Mouse (Mus musculus) embryonic facial prominence, embryonic 11.5 days (tissue): Measurements from ENCODE around the gene Pnldc1. TPM values are rescaled to one million over a fixed set of nuclear protein-coding genes. Genes with fewer than 3 reads are reported as not detected.
"Not testable (repeated sequence)": the region's sequence is repeated elsewhere in the genome, so short reads cannot be mapped to it uniquely, and the experiment has no call there.

Experiments
- ATAC-seq: fragments of 200-750 bp; cut with Nextera tagmentation; replicated peaks from 2 replicates; pipeline ENCODE4 v1.8.0; 2017; ENCODE audit warnings: low read depth; ENCODE audit not compliant: insufficient number of reproducible peaks, low FRiP score, low TSS enrichment
- DNase-seq: peaks from one replicate; pipeline ENCODE4 v3.0.0-alpha.2; 2015; ENCODE audit warnings: low spot score
- H3K27ac ChIP-seq: fragments of 300-500 bp; sonication (generic); replicated peaks from 2 replicates; pipeline ENCODE4 v1.5.1; 2014; ENCODE audit warnings: mild to moderate bottlenecking, low read depth, low read length, control low read depth
- H3K27me3 ChIP-seq: fragments of 300-500 bp; sonication (generic); 2 replicates; pipeline ENCODE4 v1.6.1; 2014; ENCODE audit warnings: mild to moderate bottlenecking, low read length, moderate library complexity, mixed read lengths; ENCODE audit not compliant: control insufficient read depth, insufficient read depth
- H3K36me3 ChIP-seq: fragments of 300-500 bp; sonication (generic); replicated peaks from 2 replicates; pipeline ENCODE4 v1.6.1; 2014; ENCODE audit warnings: low read depth, mild to moderate bottlenecking, low read length, moderate library complexity, mixed read lengths; ENCODE audit not compliant: control insufficient read depth, insufficient read depth
- H3K4me1 ChIP-seq: fragments of 300-500 bp; sonication (generic); 2 replicates; pipeline ENCODE4 v1.6.1; 2014; ENCODE audit warnings: low read length, mixed read lengths; ENCODE audit not compliant: control insufficient read depth, insufficient read depth
- H3K4me2 ChIP-seq: fragments of 300-500 bp; sonication (generic); 2 replicates; pipeline ENCODE4 v1.6.1; 2014; ENCODE audit warnings: low read depth, mild to moderate bottlenecking, control low read depth, low read length, moderate library complexity
- H3K4me3 ChIP-seq: fragments of 300-500 bp; sonication (generic); 2 replicates; pipeline ENCODE4 v1.5.1; 2014; ENCODE audit warnings: low read depth, low read length, control low read depth
- H3K9ac ChIP-seq: fragments of 300-500 bp; sonication (generic); replicated peaks from 2 replicates; pipeline ENCODE4 v1.6.1; 2014; ENCODE audit warnings: mild to moderate bottlenecking, control low read depth, low read length
- H3K9me3 ChIP-seq: fragments of 300-500 bp; sonication (generic); replicated peaks from 2 replicates; pipeline ENCODE4 v1.6.1; 2016; ENCODE audit warnings: mild to moderate bottlenecking, low read length, inconsistent platforms, mixed read lengths; ENCODE audit not compliant: control insufficient read depth
- WGBS: fragments of 180-500 bp; shearing (Covaris S2); extraction: QIAGEN DNeasy Blood & Tissue Kit; methylation state at CpG from one replicate; pipeline ENCODE4 v1.1.7; 2014; 5-methylcytosine and 5-hydroxymethylcytosine counted together
- polyA plus RNA-seq: library from polyadenylated mRNA; unstranded; fragments of >200 nt; fragmentation: Nextera tagmentation; extraction: Ambion mirVana; gene quantifications from 2 replicates; pipeline ENCODE4 v1.2.1, GENCODE M21; 2014

Gene Pnldc1
- polyA plus RNA-seq, result 1.6 and 2.3 TPM in 2 replicates

DNA sequence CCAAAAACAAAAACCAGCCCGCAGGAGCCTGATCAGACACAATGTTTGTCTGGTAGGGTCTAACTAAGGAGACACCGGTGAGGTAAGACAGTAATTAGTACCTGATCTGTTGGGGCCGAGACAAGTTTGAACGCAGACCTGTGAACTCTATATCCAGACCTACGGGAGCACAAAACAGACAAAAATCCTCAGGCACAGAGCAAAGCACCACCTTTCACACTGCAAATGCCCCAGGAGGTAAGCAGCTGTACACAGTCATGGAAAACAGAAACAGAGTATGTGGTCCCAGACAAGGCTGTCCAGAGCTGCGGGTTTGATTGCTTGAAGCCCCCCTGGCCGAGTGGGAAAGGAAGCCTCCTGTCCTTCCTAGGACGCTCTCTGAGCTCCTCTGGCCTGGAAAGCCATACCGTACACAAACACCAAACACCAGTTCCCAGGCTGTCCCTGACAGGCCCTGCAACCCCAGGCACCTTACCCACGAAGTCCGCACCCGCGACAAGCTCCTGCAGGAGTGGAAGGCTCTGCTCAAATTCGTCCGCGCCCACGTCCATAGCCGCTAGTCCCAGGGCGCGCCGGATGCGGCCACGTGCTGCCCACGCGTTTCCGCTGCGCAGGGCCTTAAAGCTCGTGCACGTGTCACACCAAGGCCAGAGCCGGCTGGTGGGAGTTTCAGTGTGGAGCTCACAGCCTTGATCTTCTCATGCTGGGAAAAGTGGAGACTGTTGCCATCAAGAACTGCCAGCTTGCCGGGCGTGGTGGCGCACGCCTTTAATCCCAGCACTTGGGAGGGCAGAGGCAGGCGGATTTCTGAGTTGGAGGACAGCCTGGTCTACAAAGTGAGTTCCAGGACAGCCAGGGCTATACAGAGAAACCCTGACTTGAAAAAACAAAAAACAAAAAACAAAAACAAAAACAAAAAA is at the start of gene Pnldc1:
Gene Pnldc1 (minus strand): TSS at position 870 of the 920 bp plus-strand sequence.
- H3K9ac ChIP-seq, result no peak within 1 kb of the TSS
- H3K9me3 ChIP-seq, result no peaks in the 10 kb centered on the region
- H3K27ac ChIP-seq, result no peak within 1 kb of the TSS
- H3K4me3 ChIP-seq, result no peak within 1 kb of the TSS
- 74% methylated on average over 35 of the region's 35 CpGs for WGBS
- ATAC-seq (no peak), DNase-seq (no peak)
- peaks cover 11% of the 10 kb centered on the region for H3K36me3 ChIP-seq
- H3K27me3 ChIP-seq, result no peaks in the 10 kb centered on the region
- H3K4me2 ChIP-seq, result no peak within 1 kb of the TSS
- no peaks in the 10 kb centered on the region for H3K4me1 ChIP-seq

GRCm38 (mm10) chr17:12959377-12959776 is 49.3 kb upstream of the Pnldc1 start:
- ATAC-seq, H3K4me1 ChIP-seq, H3K9ac ChIP-seq, H3K4me3 ChIP-seq, H3K36me3 ChIP-seq, H3K27ac ChIP-seq, H3K9me3 ChIP-seq, DNase-seq, H3K27me3 ChIP-seq: not testable (repeated sequence)
- peak overlapping the region; percentile 25; the same call in 1 of the 2 replicates for H3K4me2 ChIP-seq
- WGBS, result 43% methylated on average over 1 of the region's 2 CpGs

- Histone ChIP-seq H3K9me3 (no peaks in the 10 kb centered on the region), H3K36me3 (no peaks in the 10 kb centered on the region; the same call in 1 of the 2 replicates), H3K27me3 (no peaks in the 10 kb centered on the region), H3K4me3 (no peak overlapping the region), H3K4me1 (no peaks in the 10 kb centered on the region), H3K27ac (no peak overlapping the region), H3K4me2 (no peak overlapping the region), H3K9ac (no peak overlapping the region)
- 97% methylated on average over 8 of the region's 8 CpGs for WGBS
- ATAC-seq (no peak), DNase-seq (no peak)
These were observed 46.6 kb upstream of the Pnldc1 start for GRCm38 (mm10) chr17:12956664-12957063.

DNA sequence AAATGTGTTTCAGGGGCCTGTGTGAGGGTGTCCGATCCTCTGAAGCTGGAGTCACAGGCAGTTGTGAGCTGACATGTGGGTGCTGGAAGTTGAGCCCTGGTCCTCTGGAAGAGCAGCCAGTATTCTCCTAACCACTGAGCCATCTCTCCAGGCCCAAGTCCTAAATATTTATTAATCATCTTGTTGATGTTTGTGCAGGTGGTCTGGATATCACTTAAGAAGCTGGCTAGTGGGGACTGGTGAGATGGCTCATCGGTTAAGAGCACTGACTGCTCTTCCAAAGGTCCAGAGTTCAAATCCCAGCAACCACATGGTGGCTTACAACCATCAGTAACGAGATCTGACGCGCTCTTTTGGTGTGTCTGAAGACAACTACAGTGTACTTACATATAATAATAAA is 39.6 kb upstream of the Pnldc1 start:
- DNase-seq (no peak), ATAC-seq (no peak)
- Histone ChIP-seq H3K4me2 (no peak overlapping the region), H3K9me3 (no peaks in the 10 kb centered on the region), H3K4me3 (no peak overlapping the region), H3K36me3 (peaks cover 6% of the 10 kb centered on the region), H3K27me3 (no peaks in the 10 kb centered on the region), H3K9ac (no peak overlapping the region), H3K27ac (no peak overlapping the region), H3K4me1 (no peaks in the 10 kb centered on the region)
- WGBS, result 93% methylated on average over 5 of the region's 5 CpGs

DNA sequence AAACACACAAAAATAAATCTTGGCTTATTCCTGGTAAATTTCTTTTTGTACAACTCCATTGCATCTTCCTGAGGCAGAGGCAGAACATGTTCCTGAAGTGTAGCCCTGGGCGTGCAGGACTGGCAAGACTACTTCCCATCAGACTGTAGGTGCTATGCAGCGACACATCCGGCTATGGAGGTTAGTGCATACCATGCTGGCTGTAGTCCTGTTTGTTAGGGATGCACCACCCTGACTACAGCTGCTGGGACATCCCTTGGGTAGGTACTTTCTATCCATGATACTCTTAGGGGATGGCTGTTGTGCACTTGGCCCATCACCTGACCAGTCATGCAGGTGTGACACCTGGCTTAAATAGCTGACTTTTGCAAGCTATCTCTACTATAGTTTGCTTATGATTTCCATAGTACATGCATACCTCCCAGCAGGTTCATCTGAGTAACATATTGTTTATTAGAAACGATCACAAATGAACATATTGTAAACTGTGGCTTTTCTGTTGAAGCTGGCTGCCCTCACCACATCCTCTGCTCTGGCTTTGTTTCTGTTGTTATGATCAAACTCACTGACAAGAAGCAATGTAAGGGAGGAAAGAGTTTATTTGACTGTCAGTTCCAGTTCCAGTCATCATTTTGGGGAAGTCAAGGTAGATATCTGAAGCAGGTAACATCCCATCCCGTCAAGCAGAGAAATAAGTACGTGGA is 32.6 kb upstream of the Pnldc1 start:
- Histone ChIP-seq H3K4me3 (no peak overlapping the region), H3K9ac (no peak overlapping the region), H3K27me3 (no peaks in the 10 kb centered on the region), H3K27ac (no peak overlapping the region), H3K4me1 (no peaks in the 10 kb centered on the region), H3K4me2 (no peak overlapping the region), H3K9me3 (no peaks in the 10 kb centered on the region), H3K36me3 (peaks cover 7% of the 10 kb centered on the region)
- ATAC-seq (no peak), DNase-seq (no peak)
- WGBS, result 90% methylated on average over 6 of the region's 6 CpGs

GRCm38 (mm10) chr17:12941543-12942260 is 31.7 kb upstream of the Pnldc1 start:
- Histone ChIP-seq H3K4me3 (no peak overlapping the region), H3K27ac (no peak overlapping the region), H3K9me3 (no peaks in the 10 kb centered on the region), H3K4me2 (no peak overlapping the region), H3K27me3 (no peaks in the 10 kb centered on the region), H3K9ac (no peak overlapping the region), H3K36me3 (peaks cover 7% of the 10 kb centered on the region), H3K4me1 (no peaks in the 10 kb centered on the region)
- WGBS, result 75% methylated on average over 8 of the region's 8 CpGs
- ATAC-seq (no peak), DNase-seq (no peak)

DNA sequence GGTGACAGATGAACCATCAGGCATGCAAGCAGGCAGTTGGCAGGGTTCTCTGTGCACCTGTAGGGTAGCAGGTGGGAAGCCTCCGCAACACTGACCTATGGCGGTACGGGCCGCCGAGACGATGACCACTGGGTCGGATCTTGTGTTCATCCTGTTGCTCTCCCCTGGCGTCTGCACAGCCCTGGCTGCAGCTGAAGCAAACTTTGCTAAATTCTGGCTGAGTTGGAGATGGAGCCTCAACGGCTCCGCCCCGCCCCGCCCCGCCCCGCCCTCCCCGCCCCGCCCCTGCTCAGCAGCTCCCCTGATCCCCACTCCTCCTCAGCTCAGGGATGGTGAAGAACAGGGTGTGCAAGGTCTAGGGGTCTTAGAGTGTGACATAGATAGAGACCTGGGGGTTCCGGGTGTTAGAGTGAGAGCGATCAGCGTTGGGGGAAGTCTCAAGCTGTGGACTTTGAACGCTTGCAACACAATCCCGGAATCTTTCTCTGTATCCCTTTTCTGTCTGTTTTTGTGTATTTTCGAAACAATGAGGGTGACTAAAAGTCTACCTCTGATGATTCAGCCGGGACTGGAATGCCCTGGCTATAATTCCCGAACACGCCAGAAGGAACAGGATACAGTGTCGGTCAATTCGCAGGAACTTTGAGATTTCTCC is 30.2 kb upstream of the Pnldc1 start, which contains the start of gene Acat3:
Gene Acat3 (minus strand): TSS at position 450 of the 655 bp plus-strand sequence.
- Histone ChIP-seq H3K27ac (no peak within 1 kb of the TSS), H3K4me3 (no peak within 1 kb of the TSS), H3K4me1 (no peaks in the 10 kb centered on the region), H3K4me2 (peak within 1 kb of the TSS; percentile 41), H3K27me3 (no peaks in the 10 kb centered on the region), H3K9me3 (no peaks in the 10 kb centered on the region), H3K36me3 (peaks cover 4% of the 10 kb centered on the region), H3K9ac (no peak within 1 kb of the TSS)
- WGBS, result 20% methylated on average over 26 of the region's 27 CpGs
- DNase-seq, result no peak
- ATAC-seq, result peak; percentile 69
